Mouse (Mus musculus): Measurements from ENCODE around the gene Zbtb25.

GRCm38 (mm10) chr12:76299361-76299906 is 70.0 kb downstream of the Zbtb25 start:
- TF ChIP-seq CTCF (IDR thresholded peaks at IDR 0.05; ENCODE audit: extremely low read depth, insufficient read depth, low read length) (no peak), POLR2A (IDR thresholded peaks at IDR 0.05; ENCODE audit: extremely low read depth, insufficient read depth, low read length) (no peak)

Measured in cortical plate, adult 2 months (tissue).